Mouse (Mus musculus): ENCODE measurements around the gene Sestd1.

GRCm38 (mm10) chr2:77143536-77143935 is 136.9 kb downstream of the Sestd1 start:
- TF ChIP-seq POLR2A (IDR thresholded peaks at IDR 0.05; ENCODE audit: control insufficient read depth, low read depth, low read length) (no peak), CTCF (IDR thresholded peaks at IDR 0.05; ENCODE audit: control insufficient read depth, insufficient read depth, insufficient replicate concordance, low read depth, low read length) (no peak)
